9 mouse cellular contexts compared by ENCODE assay signal in genomic region chr6:135369551-135369968, GRCm38 (mm10). TPM values are rescaled to one million over a fixed set of nuclear protein-coding genes. Genes with fewer than 3 reads are reported as not detected.
DNase-seq lines count a peak whose midpoint lies in the region; ATAC-seq lines count a peak whose summit lies in the region.
"Had no signal": no experiment of that assay in that cellular context is flagged by ENCODE, and none has a peak within 500 bp of the region (broad histone marks: within the 10 kb centered on the region; RNA-seq: fewer than 3 reads in every experiment).

No protein-coding gene starts in this region.

- no peaks in the 10 kb centered on the region for H3K27me3 ChIP-seq in midbrain, embryonic 16.5 days (ENCODE audit: control insufficient read depth, insufficient read depth, low read depth, low read length)
- H3K27me3 ChIP-seq in midbrain, embryonic 13.5 days, result no peaks in the 10 kb centered on the region
- H3K27me3 ChIP-seq in forebrain, embryonic 14.5 days (replicated peaks; ENCODE audit: control insufficient read depth, insufficient read depth, low read length), result no peaks in the 10 kb centered on the region

- 71% methylated on average over 5 of the region's 5 CpGs for WGBS in midbrain, embryonic 16.5 days
- WGBS in midbrain, embryonic 13.5 days, result 64% methylated on average over 5 of the region's 5 CpGs
- 66% methylated on average over 5 of the region's 5 CpGs for WGBS in forebrain, embryonic 14.5 days

- H3K4me3 ChIP-seq in midbrain, embryonic 16.5 days (ENCODE audit: low read depth, low read length), result no peak overlapping the region
- H3K4me3 ChIP-seq in midbrain, embryonic 13.5 days (replicated peaks), result no peak overlapping the region
- no peak overlapping the region for H3K4me3 ChIP-seq in forebrain, embryonic 14.5 days (ENCODE audit: low read depth, low read length)

- H3K9ac ChIP-seq in midbrain, embryonic 16.5 days (ENCODE audit: low read depth, low read length), result no peak overlapping the region
- H3K9ac ChIP-seq in midbrain, embryonic 13.5 days (replicated peaks), result no peak overlapping the region
- no peak overlapping the region for H3K9ac ChIP-seq in forebrain, embryonic 14.5 days (ENCODE audit: low read length)

- peak; percentile 45 for DNase-seq in forebrain, embryonic 14.5 days (ENCODE audit: low spot score)
- peak; percentile 81 to 85 for DNase-seq in heart, postnatal 10 days
- peak; percentile 34 to 62 for DNase-seq in layer of hippocampus, adult 18-20 months (ENCODE audit: low spot score in 2 of 2)
- peak; percentile 75 for DNase-seq in lung, postnatal 10 days
- DNase-seq in testis, postnatal 10 days (ENCODE audit: low spot score), result peak; percentile 54
- no peak for DNase-seq in cerebellum, adult 18-20 months

- no peak overlapping the region for H3K27ac ChIP-seq in midbrain, embryonic 16.5 days (ENCODE audit: low read length)
- no peak overlapping the region for H3K27ac ChIP-seq in midbrain, embryonic 13.5 days
- H3K27ac ChIP-seq in forebrain, embryonic 14.5 days (ENCODE audit: low read depth, low read length), result no peak overlapping the region

- H3K36me3 ChIP-seq in midbrain, embryonic 16.5 days (ENCODE audit: control insufficient read depth, insufficient read depth, low read length), result no peaks in the 10 kb centered on the region
- no peaks in the 10 kb centered on the region for H3K36me3 ChIP-seq in midbrain, embryonic 13.5 days
- no peaks in the 10 kb centered on the region for H3K36me3 ChIP-seq in forebrain, embryonic 14.5 days (ENCODE audit: control insufficient read depth, insufficient read depth, low read length)

- intact Hi-C loops in heart, postnatal 10 days (cut with DNase I), result loop anchor here (5.0 kb wide), 1 partner anchor 37 kb away; no protein-coding TSS in a partner anchor

- H3K4me1 ChIP-seq in midbrain, embryonic 16.5 days (ENCODE audit: control insufficient read depth, insufficient read depth, low read length), result no peaks in the 10 kb centered on the region
- peaks cover 6% of the 10 kb centered on the region for H3K4me1 ChIP-seq in midbrain, embryonic 13.5 days (replicated peaks)
- H3K4me1 ChIP-seq in forebrain, embryonic 14.5 days (ENCODE audit: control insufficient read depth, insufficient read depth, low read length), result no peaks in the 10 kb centered on the region

- ATAC-seq in midbrain, embryonic 16.5 days, result peak; percentile 59; the same call in 1 of the 2 replicates
- ATAC-seq in midbrain, embryonic 13.5 days, result no peak
- ATAC-seq in forebrain, embryonic 14.5 days, result peak; percentile 42; the same call in 1 of the 2 replicates

- no peak overlapping the region for H3K4me2 ChIP-seq in midbrain, embryonic 16.5 days (ENCODE audit: low read length)
- no peak overlapping the region for H3K4me2 ChIP-seq in midbrain, embryonic 13.5 days (replicated peaks)
- no peak overlapping the region for H3K4me2 ChIP-seq in forebrain, embryonic 14.5 days (ENCODE audit: low read length)

- H3K9me3 ChIP-seq in midbrain, embryonic 16.5 days (replicated peaks; ENCODE audit: control insufficient read depth, low read length, poor library complexity, severe bottlenecking), result no peaks in the 10 kb centered on the region
- no peaks in the 10 kb centered on the region for H3K9me3 ChIP-seq in midbrain, embryonic 13.5 days
- H3K9me3 ChIP-seq in forebrain, embryonic 14.5 days (replicated peaks; ENCODE audit: control insufficient read depth, low read length), result no peaks in the 10 kb centered on the region

RNA-seq across cellular contexts. Expression of gene Emp1, which starts 7.2 kb away (rescaled TPM):
- polyA plus RNA-seq in midbrain, embryonic 16.5 days (2015; fragmentation: Nextera tagmentation; extraction: Ambion mirVana), result 7.5 TPM in 2 replicates
- polyA plus RNA-seq in midbrain, embryonic 13.5 days (2015; fragmentation: Nextera tagmentation; extraction: Ambion mirVana), result 6.7 and 9.2 TPM in 2 replicates
- polyA plus RNA-seq in forebrain, embryonic 14.5 days (2014; fragmentation: Nextera tagmentation; extraction: Ambion mirVana), result 3.4 and 3.5 TPM in 2 replicates
- 100 to 1,000 TPM; 192 to 206 TPM for total RNA-seq in heart, postnatal 10 days (2021)
- total RNA-seq in layer of hippocampus, adult 18-20 months (2021), result 1 to 10 TPM; 2.8 to 3.0 TPM

RNA-seq across cellular contexts. Expression of gene Pbp2, which starts 59.4 kb away (rescaled TPM):
- not detected in 2 replicates for polyA plus RNA-seq in midbrain, embryonic 16.5 days (2015; fragmentation: Nextera tagmentation; extraction: Ambion mirVana)
- not detected in 2 replicates for polyA plus RNA-seq in midbrain, embryonic 13.5 days (2015; fragmentation: Nextera tagmentation; extraction: Ambion mirVana)
- not detected in 2 replicates for polyA plus RNA-seq in forebrain, embryonic 14.5 days (2014; fragmentation: Nextera tagmentation; extraction: Ambion mirVana)
- total RNA-seq in heart, postnatal 10 days (2021), result not detected
- not detected for total RNA-seq in layer of hippocampus, adult 18-20 months (2021)
- total RNA-seq: layer of hippocampus, postnatal 25 days had no signal

Comparison
In these comparisons a context has a peak if more than half of its experiments do, and no peak if none do; other contexts are left out.
1. DNase-seq: peak in forebrain, embryonic 14.5 days (single experiment), heart, postnatal 10 days (2 of 2), layer of hippocampus, adult 18-20 months (2 of 2), lung, postnatal 10 days (single experiment) and testis, postnatal 10 days (single experiment); none in cerebellum, adult 18-20 months (0 of 2).